Mouse (Mus musculus) cortical plate, adult 2 months (tissue): ENCODE results near the gene Ly6c2.
"Not testable (repeated sequence)": the region's sequence is repeated elsewhere in the genome, so short reads cannot be mapped to it uniquely, and the experiment has no call there.

Source experiments
- CTCF ChIP-seq: fragments of 200-500 bp; IDR thresholded peaks from 2 replicates; pipeline ENCODE4 v1.5.1; 2011; ENCODE audit warnings: mild to moderate bottlenecking, control low read depth, low read length; ENCODE audit not compliant: insufficient read depth; ENCODE audit errors: extremely low read depth
- POLR2A ChIP-seq: fragments of 200-500 bp; IDR thresholded peaks from 2 replicates; pipeline ENCODE4 v1.6.1; 2011; ENCODE audit warnings: mild to moderate bottlenecking, low read length, control low read depth; ENCODE audit not compliant: insufficient read depth; ENCODE audit errors: extremely low read depth

GRCm38 (mm10) chr15:75117481-75117880 is 5.7 kb upstream of the Ly6c2 start:
- TF ChIP-seq CTCF, POLR2A: not testable (repeated sequence)
